Mouse (Mus musculus): ENCODE results near the gene Gm281.

Gm281 gene

DNA sequence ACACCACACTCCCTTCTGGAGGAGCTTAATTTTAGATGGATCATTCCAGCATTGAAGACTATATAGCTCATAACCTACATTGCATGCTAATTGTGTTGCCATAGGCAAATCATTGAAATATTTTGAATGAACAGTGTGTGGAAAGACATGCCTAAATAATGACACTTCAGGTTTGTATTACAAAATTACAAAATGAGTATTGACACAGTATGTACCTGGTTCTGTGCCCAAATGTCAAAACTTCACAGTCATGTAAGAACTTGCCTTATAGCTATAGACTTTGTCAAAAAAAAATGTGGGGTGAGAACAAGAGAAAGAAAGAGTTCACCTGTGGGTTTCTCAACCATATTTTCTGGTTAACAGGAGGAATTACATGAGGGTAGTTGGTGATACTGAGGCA lies 52.9 kb downstream of the Gm281 start:
- DNase-seq (ENCODE audit: low spot score in 2 of 2), result no peak

DNA sequence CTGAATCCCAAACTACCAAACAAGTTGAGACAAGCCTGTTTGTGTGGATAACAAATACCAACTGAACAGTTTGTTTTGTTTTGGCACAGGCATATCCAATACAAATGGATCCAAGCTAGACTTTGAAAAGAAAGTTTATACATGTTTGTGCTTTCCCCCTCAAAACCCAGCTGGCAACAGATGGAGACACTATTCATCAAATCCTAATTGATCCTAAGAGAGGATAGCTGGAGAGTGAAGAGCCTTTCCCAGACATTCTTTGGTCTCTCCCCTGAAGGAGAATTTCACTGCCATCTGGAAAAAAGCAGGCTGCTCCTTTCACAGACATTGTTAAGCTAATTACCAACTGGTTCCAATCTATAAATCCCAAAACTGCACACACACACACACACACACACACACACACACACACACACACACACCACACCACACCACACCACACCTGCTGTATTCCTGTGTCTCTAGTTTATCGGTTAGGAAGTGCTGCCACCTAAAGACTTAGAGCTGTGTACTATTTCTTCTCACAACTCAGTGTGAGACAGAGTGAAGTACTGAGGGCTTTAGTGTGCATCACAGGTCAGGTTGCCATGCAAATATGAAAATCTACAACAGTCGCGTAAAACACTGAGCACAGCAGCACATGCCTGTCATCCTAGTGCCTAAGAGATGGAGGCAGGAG lies 101.3 kb downstream of the Gm281 start:
- DNase-seq (ENCODE audit: low spot score in 2 of 2), result peak in 1 of 2 experiments; percentile 7

DNA sequence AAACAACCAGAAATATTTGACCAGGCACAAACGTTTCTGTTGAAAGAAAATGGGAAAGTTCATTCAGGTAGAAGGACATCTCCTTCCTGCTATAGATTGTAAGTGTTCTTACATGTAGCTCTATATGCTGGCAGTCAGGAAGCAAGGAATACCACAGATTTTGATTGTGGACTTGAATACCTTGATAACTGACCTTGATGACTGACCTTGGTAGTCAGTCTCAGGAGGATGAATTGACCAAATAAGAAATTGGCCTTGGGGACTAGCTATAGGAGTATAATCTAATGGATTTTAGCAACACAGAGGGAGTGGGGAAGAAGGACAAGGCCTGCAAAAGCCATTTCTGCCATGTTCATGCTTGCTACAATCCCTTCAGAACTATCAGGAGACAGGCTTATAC lies 123.8 kb downstream of the Gm281 start:
- no peak for DNase-seq (ENCODE audit: low spot score in 2 of 2)

DNA sequence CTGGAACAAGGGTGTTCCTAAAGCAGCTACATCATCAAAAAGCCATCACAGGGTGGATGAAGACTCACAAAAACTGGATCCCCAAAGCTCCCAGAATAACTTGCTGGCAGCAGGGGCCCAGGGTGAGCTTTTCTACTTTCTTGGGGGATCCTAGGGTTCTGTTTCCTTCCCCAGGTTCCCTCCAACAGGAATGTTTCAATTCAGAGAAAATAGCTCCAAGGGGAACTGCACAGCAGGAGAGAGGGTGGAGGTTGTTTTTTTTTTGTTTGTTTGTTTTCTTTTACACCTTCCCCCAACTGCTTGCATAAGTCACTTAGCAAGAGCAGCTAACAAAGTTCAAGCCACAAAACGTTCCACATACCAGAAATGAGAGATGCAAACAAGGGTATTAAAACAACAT lies 124.3 kb downstream of the Gm281 start:
- no peak for DNase-seq (ENCODE audit: low spot score in 2 of 2)

DNA sequence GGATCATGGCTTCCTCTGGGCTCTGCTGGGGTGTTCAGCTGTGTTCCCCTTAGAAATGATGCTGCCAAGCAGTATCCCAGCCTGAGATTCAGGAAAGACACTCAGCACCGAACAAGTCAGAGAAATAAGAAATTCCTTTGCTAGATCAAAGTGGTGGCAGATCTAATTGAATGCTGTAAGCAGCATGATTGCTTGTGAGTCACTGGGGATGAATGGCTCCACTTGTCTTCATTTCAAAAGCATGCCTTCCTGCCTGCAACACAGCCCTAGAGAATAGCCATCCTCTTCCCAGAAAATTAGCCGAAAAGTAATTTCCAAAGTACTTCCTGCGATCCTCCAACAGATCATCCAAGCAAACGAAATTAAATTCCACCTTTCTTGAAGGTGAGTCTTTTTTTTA lies 131.3 kb downstream of the Gm281 start:
- no peak for DNase-seq (ENCODE audit: low spot score in 2 of 2)

DNA sequence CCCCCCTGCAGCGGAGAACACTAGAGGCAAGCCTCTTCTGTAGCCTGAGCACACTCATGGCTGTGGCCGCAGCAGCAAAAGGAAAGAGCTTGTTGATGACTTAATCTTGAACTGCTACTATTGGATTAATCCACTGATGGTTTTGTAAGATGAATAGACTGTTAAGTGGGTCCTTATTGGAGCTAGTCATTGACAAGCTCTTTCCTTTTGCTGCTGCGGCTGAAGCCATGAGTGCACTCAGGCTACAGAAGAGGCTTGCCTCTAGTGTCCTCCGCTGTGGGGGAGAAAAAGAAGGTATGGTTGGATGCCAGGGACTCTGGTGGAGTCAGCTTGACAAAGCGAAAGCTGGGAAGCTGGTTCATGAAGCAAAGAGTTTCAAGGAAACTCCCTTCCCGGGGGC lies 135.9 kb downstream of the Gm281 start:
- no peak for DNase-seq (ENCODE audit: low spot score in 2 of 2)

DNA sequence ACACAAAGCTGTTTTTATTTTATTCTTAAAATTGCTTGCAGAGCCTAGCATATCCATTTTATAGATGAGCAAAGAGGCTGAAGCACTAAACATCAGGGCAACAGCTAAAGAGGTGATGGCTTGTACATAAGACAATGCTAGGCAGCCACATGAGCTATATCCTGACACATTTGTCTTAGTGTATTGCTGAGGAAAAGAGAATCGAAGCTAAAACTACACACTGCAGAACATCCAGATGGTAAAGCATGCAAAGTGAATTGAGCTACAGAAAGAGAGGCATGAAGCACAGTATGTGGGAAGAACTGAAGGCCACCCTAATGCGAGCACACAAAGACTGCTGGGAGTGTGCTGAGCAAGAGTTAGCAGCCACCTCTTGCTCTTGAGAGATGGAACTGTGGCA lies 143.1 kb downstream of the Gm281 start:
- DNase-seq (ENCODE audit: low spot score in 2 of 2), result no peak

DNA sequence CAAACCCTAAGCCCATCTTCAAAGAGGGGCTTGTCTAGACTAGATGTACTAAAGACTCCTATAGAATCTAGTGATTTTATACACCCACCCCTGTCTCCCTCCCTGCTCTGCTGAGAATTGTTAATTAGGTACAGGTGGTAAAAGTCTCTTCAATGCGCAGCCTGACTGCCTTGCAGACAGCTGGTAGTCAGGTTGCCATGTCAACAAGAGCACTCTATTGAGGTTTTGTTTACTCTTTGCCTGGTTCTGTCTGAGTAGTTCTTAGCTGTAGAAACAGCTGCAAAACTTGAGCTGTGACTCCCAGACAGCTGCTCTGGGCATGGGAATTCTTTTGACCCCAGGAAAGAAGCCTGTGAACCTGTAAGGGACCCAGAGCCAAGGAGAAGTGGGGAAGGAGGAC lies 143.6 kb downstream of the Gm281 start:
- peak; percentile 30 to 35 for DNase-seq (ENCODE audit: low spot score in 2 of 2)
